Mouse (Mus musculus) c-Kit-negative CD71-positive TER-119-positive erythroid progenitor cells, embryonic 14.5 days (primary cell): ENCODE data around the gene Dus1l.
"Not testable (repeated sequence)": the region's sequence is repeated elsewhere in the genome, so short reads cannot be mapped to it uniquely, and the experiment has no call there.

Experiments used
- DNase-seq: peaks from one replicate; pipeline ENCODE4 v3.0.0-alpha.2; 2013; ENCODE audit warnings: low read depth, low spot score

Dus1l gene

DNA sequence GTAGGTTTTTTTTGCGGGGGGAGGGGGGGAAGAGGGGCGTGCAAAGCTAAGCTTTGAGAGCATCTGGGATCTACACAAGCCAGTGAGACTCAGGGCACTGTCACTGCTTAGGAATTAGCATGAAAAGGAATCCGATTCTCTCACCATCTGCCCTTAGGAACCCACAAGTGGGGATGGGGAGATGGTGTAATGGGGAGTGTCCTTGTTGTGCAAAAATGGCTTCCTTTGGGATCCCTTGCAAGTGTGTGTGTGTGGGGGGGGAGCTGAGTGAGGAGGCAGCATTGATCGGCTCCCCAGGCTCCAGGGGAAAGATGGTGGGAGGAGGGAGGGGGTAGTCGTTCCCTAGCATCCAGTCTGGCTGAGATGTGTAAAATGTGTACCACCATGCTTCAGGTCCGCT, 19.1 kb downstream of the Dus1l start:
- DNase-seq = no peak

DNA sequence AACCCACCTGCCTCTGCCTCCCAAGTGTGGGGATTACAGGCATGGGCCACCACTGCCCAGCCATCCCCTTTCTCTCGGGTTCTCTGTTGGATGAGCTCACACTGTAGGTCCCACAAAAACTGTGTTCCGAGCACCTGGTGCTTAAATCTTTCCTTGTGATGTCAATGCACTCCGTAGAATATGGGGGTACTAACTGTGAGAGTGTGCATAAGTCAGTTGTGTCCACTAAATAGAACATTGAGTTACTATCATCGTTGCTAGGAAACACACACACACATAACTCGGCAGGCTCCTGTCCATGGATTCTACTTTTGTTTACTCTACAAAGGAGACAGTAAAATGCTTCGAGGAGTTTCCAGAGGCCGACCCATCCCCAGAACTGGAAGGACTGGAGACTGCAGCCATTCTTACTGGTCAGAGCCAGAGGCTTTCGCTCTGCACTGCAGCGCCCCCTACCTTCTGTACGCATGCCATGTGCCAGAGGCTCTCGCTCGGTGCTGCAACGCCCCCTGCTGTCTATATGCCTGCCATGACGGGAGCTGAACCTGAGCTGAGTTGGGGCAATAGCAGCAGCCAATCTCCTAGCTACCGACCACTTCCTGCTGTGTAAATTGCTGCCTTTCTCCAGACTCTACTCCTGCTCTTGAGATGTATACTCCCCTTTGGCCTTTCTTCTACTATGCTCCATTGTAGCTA, 20.3 kb downstream of the Dus1l start:
- DNase-seq = peak; percentile 68

DNA sequence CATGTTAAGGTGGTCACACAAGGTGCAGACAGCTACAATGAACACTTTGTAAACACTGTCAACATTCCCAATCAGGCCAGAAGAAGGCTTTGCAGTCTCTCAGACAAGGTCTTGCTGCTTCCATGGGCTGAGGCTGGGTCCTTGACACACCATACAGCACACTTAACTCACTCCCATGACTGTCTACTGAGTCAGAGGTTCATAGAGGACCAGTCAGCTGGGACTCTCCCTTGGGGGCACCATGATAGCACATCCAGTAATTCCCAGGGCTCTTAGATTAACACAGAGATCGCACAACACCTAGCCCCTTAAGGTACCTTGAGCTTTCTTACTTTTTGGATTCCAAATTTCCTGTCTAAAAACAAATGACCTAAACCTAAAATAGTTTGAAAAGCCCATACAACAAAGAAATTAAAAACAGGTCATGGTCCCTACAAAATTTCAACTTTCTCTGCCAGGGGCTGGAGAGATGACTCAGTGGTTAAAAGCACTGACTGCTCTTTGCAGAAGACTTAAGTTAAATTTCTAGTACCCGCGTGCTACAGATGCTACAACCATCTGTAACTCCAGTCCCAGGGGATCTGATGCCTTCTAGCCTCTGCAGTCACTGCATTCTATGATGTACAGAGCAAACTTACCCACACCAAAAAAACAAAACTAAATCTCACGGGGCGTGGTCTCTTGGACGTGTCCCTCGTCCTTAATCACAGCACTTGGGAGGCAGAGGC, 22.6 kb downstream of the Dus1l start:
- no peak for DNase-seq

DNA sequence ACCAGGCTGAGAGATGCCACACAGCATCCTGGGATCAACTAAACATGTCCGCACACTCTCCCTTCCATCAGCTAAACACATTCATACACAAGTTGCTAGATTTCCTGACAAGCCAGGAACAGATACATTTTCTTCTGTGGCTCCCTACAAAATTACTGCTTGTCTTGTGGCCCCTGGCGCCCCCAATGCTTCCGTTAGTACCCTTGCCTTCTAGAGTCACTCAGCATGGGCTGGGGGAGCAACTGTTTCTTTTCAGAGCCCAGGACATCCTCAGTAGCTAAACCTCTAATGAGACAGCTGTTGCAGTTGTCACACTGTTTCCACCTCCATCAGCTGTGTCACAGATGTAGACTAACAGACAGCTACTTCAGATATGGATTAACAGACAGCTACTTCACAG, 23.5 kb downstream of the Dus1l start:
- DNase-seq = no peak

DNA sequence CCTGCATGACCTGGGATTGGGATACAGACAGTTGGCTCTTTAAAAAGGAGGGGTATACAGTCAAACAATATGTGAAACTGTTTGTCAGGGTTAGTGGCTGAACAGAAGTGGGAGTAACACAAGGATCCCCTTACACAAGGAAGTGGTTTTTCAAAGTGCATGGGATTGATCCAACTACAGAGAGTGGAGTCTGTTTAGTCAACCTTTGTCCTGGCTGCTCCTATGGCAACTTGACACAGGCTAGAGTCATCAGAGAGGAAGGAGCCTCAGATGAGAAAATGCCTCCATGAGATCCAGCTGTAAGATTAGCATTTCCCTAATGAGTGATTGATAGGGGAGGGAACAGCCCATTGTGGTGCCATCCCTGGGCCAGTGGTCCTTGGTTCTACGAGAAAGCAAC, 28.0 kb downstream of the Dus1l start:
- no peak for DNase-seq

DNA sequence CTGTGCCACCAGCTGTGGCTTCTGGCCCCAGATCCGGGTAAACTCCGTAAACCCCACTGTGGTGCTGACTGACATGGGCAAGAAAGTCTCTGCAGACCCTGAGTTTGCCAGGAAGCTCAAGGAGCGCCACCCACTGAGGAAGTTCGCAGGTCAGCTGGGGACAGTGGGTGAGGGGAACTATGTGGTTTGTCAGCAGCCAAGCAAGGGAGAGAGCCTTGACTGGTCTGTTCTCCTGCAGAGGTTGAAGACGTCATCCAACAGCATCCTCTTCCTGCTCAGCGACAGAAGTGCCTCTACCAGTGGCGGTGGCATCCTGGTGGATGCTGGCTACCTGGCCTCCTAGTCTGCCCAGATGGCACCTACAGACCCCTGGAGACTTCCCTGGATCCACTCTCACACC, 29.2 kb downstream of the Dus1l start:
- DNase-seq = not testable (repeated sequence)

DNA sequence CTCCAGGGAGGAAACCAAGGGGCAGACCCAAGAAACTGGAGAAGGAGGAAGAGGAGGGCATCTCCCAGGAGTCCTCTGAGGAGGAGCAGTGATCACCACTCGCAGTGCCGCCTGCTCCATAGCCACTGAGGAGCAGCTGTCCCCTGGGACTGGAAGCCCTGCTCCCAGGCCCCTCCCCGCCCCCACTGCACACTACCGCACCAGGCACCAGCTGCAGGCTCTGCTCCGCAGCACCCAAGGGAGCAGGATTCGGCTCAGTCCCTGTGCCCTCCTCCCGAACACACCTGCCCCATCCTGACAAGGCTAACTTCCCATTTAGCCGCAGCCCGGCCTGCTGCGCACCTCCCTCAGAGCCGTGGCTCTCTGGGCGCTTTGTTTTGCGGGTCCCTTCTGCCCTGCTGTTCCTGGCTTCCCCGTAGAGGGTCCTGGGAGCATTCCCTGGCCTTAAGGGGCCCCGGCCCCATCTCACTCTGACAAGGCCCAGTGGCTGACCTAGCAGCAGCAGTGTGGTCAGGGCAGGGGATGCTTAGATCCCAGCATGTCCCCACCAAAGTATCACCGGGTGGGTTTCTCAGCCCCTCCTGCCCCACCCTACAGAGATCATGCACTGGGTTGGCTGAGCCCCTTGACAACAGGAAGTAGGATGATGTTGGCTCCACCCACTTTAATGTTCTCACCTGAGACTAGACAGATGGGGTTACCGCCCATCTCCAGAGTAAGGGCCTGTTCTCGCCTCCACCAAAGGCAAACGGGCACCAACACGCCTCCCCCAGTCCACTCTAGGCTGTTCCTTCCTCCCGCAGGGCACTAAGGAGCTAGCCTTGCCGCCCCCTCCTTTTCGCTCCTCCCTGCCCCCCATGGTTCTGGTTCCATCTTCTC, 32.8 kb downstream of the Dus1l start:
- DNase-seq = not testable (repeated sequence)

- not testable (repeated sequence) for DNase-seq
Observed at GRCm38 (mm10) chr11:120762672-120763041, 33.5 kb downstream of the Dus1l start, which contains the start of gene Hmga1b. Gene Hmga1b, plus strand, starts transcription at chr11:120762794.

- DNase-seq = no peak
Observed at GRCm38 (mm10) chr11:120761811-120762671, 34.2 kb downstream of the Dus1l start.

- DNase-seq = no peak
Observed at GRCm38 (mm10) chr11:120760236-120760635, 36.0 kb downstream of the Dus1l start.

DNA sequence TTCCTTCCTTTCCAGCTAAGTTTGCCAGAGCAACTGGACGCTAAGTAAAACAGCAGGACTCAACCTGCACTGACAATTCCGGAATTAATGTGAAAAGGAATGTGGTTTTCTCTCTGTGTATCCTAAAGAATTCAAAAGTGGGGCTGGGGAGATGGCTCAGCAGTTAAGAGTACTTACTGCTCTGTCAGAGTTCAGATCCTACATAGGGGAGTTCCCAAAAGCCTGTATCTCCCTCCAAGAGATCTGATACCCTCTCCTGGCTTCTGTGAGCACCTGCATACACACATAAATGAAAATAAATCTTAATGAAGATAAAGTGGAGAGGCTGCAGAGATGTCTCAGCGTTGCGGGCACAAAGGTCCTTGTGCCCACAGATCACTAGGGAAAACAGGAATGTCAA, 44.6 kb downstream of the Dus1l start:
- DNase-seq = no peak

- DNase-seq = no peak
Observed at GRCm38 (mm10) chr11:120749430-120749829, 46.8 kb downstream of the Dus1l start.

DNA sequence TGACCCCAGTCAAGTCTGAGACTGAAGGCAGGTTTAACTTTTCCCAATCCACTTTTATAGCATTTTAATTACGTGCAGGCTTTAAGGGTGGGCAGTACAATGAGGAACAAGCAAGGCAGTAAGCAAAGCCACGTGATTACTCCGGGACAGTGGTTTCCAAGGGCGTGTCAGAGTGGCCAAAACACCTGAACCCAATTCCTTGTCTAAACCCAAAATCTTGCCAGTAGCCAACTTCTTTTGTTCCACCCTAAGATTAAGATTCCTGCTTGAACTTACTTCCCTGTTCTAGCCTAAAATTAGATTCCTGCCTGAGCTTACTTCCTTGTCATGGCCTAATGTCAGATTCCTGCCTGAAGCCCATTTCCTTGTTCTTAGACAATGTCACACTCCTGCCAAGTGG, 48.2 kb downstream of the Dus1l start:
- DNase-seq = no peak

- no peak for DNase-seq
Observed at GRCm38 (mm10) chr11:120744121-120744701, 52.0 kb downstream of the Dus1l start.

DNA sequence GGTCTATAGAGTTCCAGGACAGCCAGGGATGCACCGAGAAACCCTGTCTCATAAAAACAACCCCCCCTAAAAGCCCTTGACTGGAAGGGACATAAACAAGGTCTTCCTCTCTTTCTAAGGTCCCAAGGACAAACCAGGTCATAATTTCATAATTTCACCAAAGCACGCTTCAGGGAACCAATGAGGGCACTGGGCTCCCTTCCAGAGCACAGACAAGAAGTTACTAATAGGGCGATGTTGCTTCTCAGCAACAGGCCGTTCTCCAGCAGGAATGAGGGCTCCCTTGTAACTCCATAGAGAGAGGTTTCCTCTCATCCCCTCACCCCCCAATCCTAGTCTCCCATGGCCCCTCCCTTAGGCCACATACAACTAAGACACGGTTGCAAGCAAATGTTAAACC, 55.2 kb downstream of the Dus1l start:
- no peak for DNase-seq
